Mouse (Mus musculus): ENCODE results near the gene Krtap14.

Gene Krtap14

DNA sequence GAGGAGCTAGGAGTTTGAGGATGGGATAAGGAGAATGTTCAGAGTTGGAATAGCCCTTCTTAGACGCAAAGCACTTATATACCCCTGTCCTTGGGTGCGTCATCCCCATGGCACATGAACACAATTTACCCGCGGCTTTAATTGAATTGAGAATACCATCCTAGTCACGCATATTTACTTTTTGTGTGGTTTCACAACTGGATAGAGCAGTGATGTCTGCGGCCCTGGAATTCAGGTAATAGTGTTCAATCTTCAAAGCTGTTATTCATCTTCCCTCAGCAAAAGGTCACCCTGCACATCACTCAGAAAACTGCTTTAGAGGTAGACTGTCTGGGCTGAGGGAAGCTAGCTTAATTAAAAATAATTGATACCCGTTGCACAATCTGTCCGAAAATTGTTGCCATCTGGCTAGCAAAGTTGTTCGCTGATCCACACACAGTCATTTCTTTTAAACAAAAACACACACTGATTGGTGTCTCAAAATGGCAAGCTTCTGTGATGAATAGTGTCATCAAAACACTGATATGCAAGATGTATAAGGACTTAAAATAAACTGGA is at the start of gene Krtap14:
Gene Krtap14, minus strand, starts transcription at position 51 of the 558 bp plus-strand sequence.
- DNase-seq: no peak

- DNase-seq: no peak
Observed at GRCm38 (mm10) chr16:88874169-88874568, 48.2 kb upstream of the Krtap14 start, which contains the start of gene Krtap19-2. Gene Krtap19-2 (minus strand): TSS chr16:88874269.

DNA sequence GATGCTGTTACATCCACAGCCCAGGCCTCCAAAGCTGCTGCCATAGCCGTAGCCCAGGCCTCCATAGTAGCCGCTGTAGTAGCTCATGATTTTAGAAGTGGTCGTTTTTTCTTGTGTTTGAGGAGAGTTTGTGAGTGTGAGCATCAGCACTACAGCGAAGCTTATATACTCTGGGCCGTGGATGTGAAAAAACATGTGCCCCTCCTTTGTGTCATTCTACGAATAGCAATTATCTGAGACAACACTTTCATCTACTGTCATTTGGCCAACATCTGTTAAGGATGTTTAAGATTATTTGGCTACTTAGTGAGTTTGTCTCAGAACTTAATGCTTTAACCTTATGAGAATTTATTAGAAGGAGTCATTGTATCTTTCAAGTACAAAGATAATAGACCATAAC is 43.4 kb upstream of the Krtap14 start, which contains the start of gene Krtap19-1:
Gene Krtap19-1, minus strand, starts transcription at position 101 of the 400 bp plus-strand sequence.
- no peak for DNase-seq

DNA sequence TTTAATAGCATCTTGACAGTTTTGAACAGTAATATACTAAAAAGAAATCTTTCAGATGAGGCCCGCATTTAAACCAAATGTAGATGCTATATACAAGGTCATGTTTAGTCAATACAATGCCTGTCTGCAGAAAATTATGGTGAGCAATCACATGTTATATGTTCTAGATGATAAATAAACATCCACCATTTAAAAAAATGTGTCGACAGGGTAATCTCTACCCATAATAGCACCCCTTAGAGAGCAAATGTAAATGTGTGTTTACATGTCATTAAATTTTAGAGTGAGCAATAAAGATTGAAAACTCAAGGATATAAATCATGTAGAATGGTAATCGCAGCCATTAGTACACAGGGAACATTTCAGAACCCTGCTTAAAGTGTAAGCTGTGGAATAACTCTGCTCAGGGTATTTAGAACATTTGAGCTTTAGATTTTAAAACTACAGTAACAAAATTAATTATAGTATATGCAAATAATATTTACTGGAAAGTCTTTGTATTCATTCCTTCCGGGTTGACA is 39.0 kb upstream of the Krtap14 start:
- no peak for DNase-seq

DNA sequence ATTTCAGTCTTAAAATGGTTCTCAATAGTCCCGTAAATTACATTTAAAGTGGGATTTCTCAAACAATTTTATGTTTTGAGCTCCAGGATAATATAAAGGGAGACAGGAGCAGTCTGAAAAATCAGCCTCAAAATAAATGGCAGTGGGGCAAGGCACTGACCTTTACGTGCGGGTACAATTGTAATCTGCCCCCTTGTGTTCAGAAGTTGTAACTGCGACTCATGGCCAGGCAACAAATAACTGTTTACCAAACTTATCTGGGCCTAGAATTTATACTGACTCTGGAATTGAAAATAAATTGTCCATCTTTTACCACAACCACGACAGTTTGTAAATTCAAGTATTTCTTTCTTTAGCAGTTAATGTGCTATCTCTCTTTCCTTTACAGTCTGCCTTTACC is 25.5 kb upstream of the Krtap14 start:
- peak; percentile 17 to 45 for DNase-seq

- no peak for DNase-seq
Observed at GRCm38 (mm10) chr16:88848558-88848957, 22.6 kb upstream of the Krtap14 start.

DNA sequence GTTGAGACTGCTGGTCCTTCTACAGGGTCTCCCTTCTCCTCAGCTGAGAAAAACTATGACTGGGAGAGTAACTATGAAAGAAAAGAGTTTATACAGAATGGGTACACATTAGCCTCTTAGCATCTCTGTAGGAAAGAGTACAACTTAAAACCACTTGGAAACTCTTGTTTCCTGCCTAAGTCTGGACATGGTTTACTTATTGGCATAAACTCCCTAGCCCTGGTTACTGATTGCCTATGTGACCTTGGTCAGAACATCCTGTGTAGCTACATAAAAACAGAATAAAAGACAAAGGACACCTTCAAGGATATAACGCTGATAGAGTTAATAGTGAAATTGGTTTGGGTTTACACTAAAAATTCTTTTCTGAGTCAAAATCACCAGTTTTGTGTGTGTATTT is 21.4 kb upstream of the Krtap14 start:
- DNase-seq: peak; percentile 20 to 41

- no peak for DNase-seq
Observed at GRCm38 (mm10) chr16:88826978-88827377, 1.0 kb upstream of the Krtap14 start.

GRCm38 (mm10) chr16:88823736-88824135 is 2.2 kb downstream of the Krtap14 start:
- DNase-seq: peak; percentile 17 to 40

- no peak for DNase-seq
Observed at GRCm38 (mm10) chr16:88820066-88820465, 5.9 kb downstream of the Krtap14 start, which contains the start of gene Krtap15. Gene Krtap15 (plus strand): TSS chr16:88820215.

GRCm38 (mm10) chr16:88811827-88812226 is 14.1 kb downstream of the Krtap14 start, which contains the start of gene Gm20741:
Gene Gm20741 (minus strand): TSS chr16:88812220.
- no peak for DNase-seq

DNA sequence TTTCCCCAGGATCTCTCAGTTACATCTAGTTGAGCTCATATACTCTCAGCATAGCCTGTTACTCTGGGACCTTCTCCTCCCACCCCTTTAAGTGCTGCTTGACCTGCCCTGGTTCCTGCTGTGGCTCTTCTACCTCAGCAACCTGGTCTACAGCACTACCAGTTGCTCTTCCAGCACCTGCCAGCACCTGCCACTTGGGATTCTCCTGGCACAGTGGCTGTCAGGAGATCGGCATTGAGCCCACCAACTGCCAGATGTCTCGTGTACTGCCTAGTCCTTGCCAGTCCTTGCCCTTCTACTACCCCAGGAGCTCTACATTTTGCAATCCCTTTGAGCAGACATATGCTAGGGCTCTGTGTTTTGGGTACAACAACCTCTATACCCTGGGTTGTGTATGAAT is 39.2 kb downstream of the Krtap14 start:
- DNase-seq: no peak

GRCm38 (mm10) chr16:88777596-88777995 is 48.3 kb downstream of the Krtap14 start, which contains the start of gene Gm5965:
Gene Gm5965 (plus strand): TSS chr16:88777896.
- no peak for DNase-seq

DNA sequence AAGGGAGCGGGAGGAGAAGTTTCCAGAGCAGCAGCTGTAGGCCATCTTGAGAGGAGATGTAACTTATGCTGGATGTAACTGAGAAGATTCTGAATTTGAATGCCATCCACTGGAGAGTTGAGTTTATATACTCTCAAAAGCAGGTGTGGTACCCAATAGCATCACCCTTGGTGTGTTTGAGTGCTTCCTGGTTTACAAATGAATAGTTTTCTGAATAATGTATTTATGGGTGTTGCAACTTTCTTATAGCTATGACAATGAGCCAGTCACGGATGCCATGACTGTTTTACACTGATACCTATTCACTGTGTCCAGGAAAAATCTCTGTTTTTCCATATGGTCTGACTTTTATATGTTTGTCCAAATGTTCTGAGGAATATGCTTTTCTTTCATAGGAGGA is 51.8 kb downstream of the Krtap14 start, which contains the start of gene 2310057N15Rik:
Gene 2310057N15Rik, minus strand, starts transcription at position 101 of the 400 bp plus-strand sequence.
- no peak for DNase-seq

All from kidney, postnatal 36 days (tissue).